Mouse (Mus musculus): Measurements from ENCODE around the gene Cadm2. TPM values are rescaled to one million over a fixed set of nuclear protein-coding genes. Genes with fewer than 3 reads are reported as not detected.

Cadm2 gene
- polyA plus RNA-seq, 1 experiment from 2014 or later, result 3.5 TPM

DNA sequence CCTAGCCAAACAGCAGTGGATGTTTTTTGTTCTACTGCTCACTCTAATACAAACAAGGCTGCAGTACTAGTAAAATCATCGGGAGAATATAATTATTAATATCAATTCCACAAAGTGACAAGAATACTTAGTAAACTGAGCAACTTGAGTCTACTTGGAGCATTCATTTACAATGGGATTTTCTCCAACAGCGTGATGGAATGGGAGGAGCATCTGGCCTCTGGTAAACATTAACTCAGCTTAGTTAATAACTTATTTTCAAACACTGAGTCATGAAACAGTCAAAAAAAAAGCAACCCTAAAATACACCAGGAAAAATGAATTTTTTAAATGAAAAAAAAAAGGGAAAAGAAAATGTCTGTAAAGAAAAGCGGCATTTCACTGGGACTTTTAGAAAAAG lies 12.2 kb downstream of the Cadm2 start:
- Histone ChIP-seq H3K4me2 (replicated peaks) (no peak overlapping the region), H3K4me1 (no peaks in the 10 kb centered on the region), H3K9ac (no peak overlapping the region), H3K27ac (no peak overlapping the region), H3K4me3 (no peak overlapping the region), H3K9me3 (no peaks in the 10 kb centered on the region), H3K36me3 (no peaks in the 10 kb centered on the region), H3K27me3 (no peaks in the 10 kb centered on the region)
- no peak for ATAC-seq (ENCODE audit: insufficient number of reproducible peaks, insufficient read depth, low FRiP score, low TSS enrichment)
- 75% methylated on average over 3 of the region's 3 CpGs for WGBS

DNA sequence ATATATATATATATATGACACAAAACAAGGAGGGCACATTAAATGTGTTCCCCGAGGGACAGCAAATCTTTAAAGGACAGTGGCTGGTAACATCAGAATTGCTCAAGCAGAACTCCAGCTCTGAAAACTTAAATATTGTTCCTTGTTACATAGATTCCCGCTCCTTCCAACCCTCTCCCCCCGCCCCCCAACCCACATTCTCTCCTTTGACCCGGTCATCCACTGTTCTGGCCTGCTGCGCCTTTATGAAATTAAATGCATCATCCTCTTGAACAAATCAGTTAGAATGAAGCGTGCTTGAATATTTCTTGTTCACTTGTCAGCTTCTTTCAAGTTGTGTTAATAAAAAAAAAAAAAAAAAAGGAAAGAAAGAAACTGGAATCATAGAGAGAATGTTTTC lies 15.0 kb downstream of the Cadm2 start:
- Histone ChIP-seq H3K27ac (no peak overlapping the region), H3K9me3 (no peaks in the 10 kb centered on the region), H3K9ac (no peak overlapping the region), H3K4me1 (no peaks in the 10 kb centered on the region), H3K4me2 (replicated peaks) (no peak overlapping the region), H3K4me3 (no peak overlapping the region), H3K27me3 (no peaks in the 10 kb centered on the region), H3K36me3 (no peaks in the 10 kb centered on the region)
- 73% methylated on average over 6 of the region's 6 CpGs for WGBS
- no peak for ATAC-seq (ENCODE audit: insufficient number of reproducible peaks, insufficient read depth, low FRiP score, low TSS enrichment)

DNA sequence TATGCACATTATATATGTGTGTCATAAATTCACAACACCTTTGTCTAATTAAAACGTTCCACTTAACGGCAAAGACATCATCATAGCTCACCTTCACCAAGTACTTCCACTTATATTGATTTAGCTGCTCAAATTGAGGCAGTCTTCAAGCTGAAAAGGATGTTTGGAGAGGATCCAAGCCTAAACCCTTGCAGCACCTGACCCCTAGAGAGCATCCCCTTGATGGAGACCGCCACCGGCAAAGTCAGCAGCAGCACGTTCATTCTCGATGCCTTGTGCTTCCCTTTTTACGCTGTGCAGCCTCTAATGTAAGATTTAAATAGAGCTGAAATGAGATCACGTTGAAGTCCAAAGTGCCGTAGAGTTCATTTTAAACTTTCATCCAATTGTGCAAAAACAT lies 20.7 kb downstream of the Cadm2 start:
- no peak for ATAC-seq (ENCODE audit: insufficient number of reproducible peaks, insufficient read depth, low FRiP score, low TSS enrichment)
- WGBS, result 82% methylated on average over 9 of the region's 9 CpGs
- no peaks in the 10 kb centered on the region for H3K27me3 ChIP-seq

DNA sequence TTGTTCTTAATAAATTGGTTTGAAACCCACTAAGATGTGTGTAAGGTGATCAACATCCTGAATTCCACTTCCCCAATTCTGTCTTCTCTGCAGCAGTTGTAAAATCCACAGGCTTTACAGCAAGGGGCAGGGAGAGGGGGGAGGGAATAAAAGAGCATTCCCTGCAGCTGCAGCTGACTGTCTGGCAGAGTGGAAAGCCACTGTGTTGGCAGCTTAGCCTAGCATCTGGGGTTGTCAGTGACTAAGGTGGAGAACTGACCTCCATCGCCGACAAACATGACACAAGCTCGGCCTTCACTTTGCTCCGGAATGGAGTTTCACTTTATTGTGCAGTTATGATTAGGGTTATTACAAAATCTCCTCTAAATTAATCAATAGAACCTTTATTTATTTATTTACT lies 21.9 kb downstream of the Cadm2 start:
- no peak overlapping the region for H3K9ac ChIP-seq
- no peaks in the 10 kb centered on the region for H3K4me1 ChIP-seq
- no peaks in the 10 kb centered on the region for H3K36me3 ChIP-seq
- H3K9me3 ChIP-seq, result no peaks in the 10 kb centered on the region
- WGBS, result 73% methylated on average over 4 of the region's 4 CpGs
- H3K4me3 ChIP-seq, result no peak overlapping the region
- ATAC-seq (ENCODE audit: insufficient number of reproducible peaks, insufficient read depth, low FRiP score, low TSS enrichment), result no peak
- H3K27me3 ChIP-seq, result no peaks in the 10 kb centered on the region
- H3K4me2 ChIP-seq (replicated peaks), result no peak overlapping the region
- no peak overlapping the region for H3K27ac ChIP-seq

More for the DNA sequence above, 20.7 kb downstream of the Cadm2 start:
- Histone ChIP-seq H3K4me3 (no peak overlapping the region), H3K36me3 (no peaks in the 10 kb centered on the region), H3K4me2 (replicated peaks) (no peak overlapping the region), H3K9me3 (no peaks in the 10 kb centered on the region), H3K4me1 (no peaks in the 10 kb centered on the region), H3K9ac (no peak overlapping the region), H3K27ac (no peak overlapping the region)

DNA sequence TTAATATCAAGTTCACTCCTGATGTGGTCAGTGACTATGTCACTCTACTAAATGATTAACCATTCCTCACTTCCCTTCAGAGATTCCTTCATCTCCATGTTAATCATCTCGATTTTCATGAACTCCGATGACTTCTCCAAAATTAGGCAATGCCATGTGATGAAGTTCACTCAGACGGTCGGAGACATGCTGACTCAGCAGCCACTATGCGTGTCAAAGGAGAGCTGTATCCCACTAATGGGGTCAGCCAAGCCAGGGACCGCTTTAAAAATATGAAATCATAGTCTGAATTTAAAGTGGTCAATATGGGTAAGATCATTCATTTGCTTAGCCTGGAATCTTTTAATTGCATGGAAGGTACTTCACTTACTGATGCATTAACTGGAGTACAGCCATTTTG lies 29.7 kb downstream of the Cadm2 start:
- ATAC-seq (ENCODE audit: insufficient number of reproducible peaks, insufficient read depth, low FRiP score, low TSS enrichment), result no peak
- Histone ChIP-seq H3K27ac (no peak overlapping the region), H3K9me3 (no peaks in the 10 kb centered on the region), H3K4me1 (no peaks in the 10 kb centered on the region), H3K9ac (no peak overlapping the region), H3K4me2 (replicated peaks) (no peak overlapping the region), H3K36me3 (no peaks in the 10 kb centered on the region), H3K27me3 (no peaks in the 10 kb centered on the region), H3K4me3 (no peak overlapping the region)
- 82% methylated on average over 6 of the region's 6 CpGs for WGBS

DNA sequence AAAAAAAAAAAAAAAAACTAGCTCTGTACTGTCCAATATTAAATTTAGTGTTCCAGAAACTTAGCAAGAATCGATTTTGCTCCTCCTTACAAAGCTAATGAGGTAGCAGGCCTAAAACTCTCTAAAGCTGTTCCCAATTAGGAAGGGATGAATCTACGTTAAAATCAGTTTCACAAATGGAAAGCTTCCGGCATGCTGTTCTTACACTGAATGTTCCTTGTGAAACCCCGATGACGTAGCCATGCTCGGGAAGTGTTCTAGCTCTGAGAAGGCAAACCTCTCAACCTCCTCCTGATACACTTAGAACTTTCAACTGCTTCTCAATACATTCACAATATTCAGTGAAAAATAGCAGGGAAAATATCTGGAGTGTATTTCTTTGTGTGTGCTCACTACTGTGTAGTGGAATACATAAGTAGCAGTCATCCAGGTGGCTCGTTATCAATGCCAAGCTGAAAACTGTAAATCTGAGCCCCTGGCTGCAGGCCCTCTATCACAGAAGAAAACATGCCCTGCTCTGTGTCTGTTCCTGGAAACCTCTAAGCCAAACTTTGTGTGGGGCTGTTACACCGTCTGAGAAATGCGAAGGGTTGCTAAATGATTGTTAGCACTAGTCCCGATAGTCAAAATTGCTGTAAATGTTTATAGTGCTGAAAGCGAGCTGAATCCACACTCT lies 41.7 kb downstream of the Cadm2 start:
- Histone ChIP-seq H3K9me3 (no peaks in the 10 kb centered on the region), H3K36me3 (no peaks in the 10 kb centered on the region), H3K4me2 (replicated peaks) (no peak overlapping the region), H3K4me3 (no peak overlapping the region), H3K4me1 (no peaks in the 10 kb centered on the region), H3K9ac (no peak overlapping the region), H3K27ac (no peak overlapping the region), H3K27me3 (no peaks in the 10 kb centered on the region)
- WGBS, result 55% methylated on average over 11 of the region's 11 CpGs
- ATAC-seq (ENCODE audit: insufficient number of reproducible peaks, insufficient read depth, low FRiP score, low TSS enrichment), result no peak

DNA sequence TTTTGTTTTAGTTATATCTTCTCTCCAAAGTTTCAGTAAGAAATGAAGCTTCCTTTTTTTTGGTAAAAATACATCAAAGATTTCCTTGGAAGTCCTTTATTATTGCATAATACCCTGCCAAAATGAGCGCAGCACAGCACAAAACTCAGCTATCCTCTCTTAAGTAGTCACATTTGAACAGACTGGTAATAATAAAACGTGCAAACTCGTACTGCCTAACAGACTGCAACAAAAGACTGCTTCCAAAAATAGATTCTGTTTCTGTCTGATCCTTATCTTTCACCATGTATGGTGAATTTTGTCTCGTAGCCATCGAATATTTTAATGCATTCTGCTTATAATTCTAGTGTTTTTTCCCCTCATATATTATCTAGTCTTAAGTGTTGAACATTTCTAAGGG lies 45.2 kb downstream of the Cadm2 start:
- 74% methylated on average over 5 of the region's 5 CpGs for WGBS
- H3K27ac ChIP-seq, result no peak overlapping the region
- no peaks in the 10 kb centered on the region for H3K27me3 ChIP-seq
- H3K4me1 ChIP-seq, result no peaks in the 10 kb centered on the region
- H3K9me3 ChIP-seq, result no peaks in the 10 kb centered on the region
- no peak overlapping the region for H3K4me2 ChIP-seq (replicated peaks)
- ATAC-seq (ENCODE audit: insufficient number of reproducible peaks, insufficient read depth, low FRiP score, low TSS enrichment), result no peak
- H3K36me3 ChIP-seq, result no peaks in the 10 kb centered on the region
- H3K4me3 ChIP-seq, result no peak overlapping the region
- no peak overlapping the region for H3K9ac ChIP-seq

DNA sequence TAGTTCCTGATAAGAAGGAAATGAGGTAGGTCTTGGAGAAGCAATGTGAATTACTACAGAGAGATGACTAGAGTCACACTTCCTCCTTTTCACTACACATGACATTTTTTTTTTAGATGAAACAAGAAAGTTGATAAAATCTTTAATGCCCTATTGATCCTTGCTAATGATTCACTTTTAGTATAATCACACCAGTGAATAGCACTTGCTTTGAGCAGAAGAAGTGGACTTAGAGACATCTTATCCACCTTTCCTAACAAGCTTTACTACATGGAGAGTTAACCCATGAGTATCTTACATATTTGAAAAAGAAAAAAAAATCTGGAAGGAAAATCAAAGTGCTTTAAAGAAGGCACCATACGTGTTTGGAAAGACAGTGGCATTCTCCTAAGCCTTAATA lies 93.7 kb downstream of the Cadm2 start:
- Histone ChIP-seq H3K9me3 (no peaks in the 10 kb centered on the region), H3K4me1 (no peaks in the 10 kb centered on the region), H3K9ac (no peak overlapping the region), H3K36me3 (no peaks in the 10 kb centered on the region), H3K27ac (no peak overlapping the region), H3K4me3 (no peak overlapping the region), H3K4me2 (replicated peaks) (no peak overlapping the region), H3K27me3 (no peaks in the 10 kb centered on the region)
- no peak for ATAC-seq (ENCODE audit: insufficient number of reproducible peaks, insufficient read depth, low FRiP score, low TSS enrichment)
- 81% methylated on average over 1 of the region's 1 CpGs for WGBS

DNA sequence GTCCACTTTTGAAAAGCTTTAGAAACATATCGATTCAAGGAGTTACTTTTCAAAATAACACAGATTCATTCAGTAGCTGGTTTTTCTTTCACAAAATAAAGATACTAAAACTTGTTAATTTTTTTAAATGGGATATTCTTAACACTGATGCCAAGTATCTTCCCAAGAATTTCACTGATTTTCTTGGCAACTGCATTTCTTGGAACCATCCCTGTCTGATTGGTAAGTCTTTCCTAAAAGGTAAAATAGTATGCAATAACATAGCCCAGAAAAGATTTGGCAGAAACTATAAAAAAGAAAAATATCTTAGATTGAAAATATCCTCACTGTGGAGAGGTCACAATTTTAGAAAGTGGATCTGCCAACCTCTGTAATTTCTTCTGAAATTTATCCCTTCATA lies 95.8 kb downstream of the Cadm2 start:
- no peak overlapping the region for H3K4me3 ChIP-seq
- no peak overlapping the region for H3K4me2 ChIP-seq (replicated peaks)
- H3K36me3 ChIP-seq, result no peaks in the 10 kb centered on the region
- no peak overlapping the region for H3K27ac ChIP-seq
- no peaks in the 10 kb centered on the region for H3K27me3 ChIP-seq
- H3K9ac ChIP-seq, result no peak overlapping the region
- H3K4me1 ChIP-seq, result no peaks in the 10 kb centered on the region
- ATAC-seq (ENCODE audit: insufficient number of reproducible peaks, insufficient read depth, low FRiP score, low TSS enrichment), result no peak
- 0 out of 2 replicates have a peak, but pooled peaks cover 4% of the 10 kb centered on the region for H3K9me3 ChIP-seq
- 67% methylated on average over 1 of the region's 1 CpGs for WGBS

DNA sequence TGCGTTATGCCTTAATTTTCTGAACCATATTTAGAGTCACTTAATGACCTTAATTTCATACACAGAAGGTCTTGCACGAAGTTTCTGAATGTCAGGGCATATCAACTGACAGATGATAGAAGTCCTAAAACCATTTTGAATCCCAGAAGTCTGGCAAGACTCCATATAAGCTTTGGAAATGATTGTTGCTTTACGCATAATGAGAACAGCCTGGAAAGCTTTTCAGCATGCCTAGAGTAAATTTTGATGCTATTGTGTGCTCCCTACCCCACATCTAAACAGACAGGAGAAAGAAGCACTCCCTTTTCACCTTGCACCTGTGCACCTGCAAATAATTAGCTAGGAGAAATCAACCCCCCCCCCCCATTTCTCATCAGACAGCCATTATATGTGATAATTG lies 102.4 kb downstream of the Cadm2 start:
- H3K9ac ChIP-seq, result no peak overlapping the region
- 62% methylated on average over 3 of the region's 3 CpGs for WGBS
- H3K27ac ChIP-seq, result no peak overlapping the region
- no peaks in the 10 kb centered on the region for H3K4me1 ChIP-seq
- 0 out of 2 replicates have a peak, but pooled peaks cover 4% of the 10 kb centered on the region for H3K9me3 ChIP-seq
- no peak overlapping the region for H3K4me3 ChIP-seq
- no peak overlapping the region for H3K4me2 ChIP-seq (replicated peaks)
- H3K36me3 ChIP-seq, result no peaks in the 10 kb centered on the region
- ATAC-seq (ENCODE audit: insufficient number of reproducible peaks, insufficient read depth, low FRiP score, low TSS enrichment), result no peak
- no peaks in the 10 kb centered on the region for H3K27me3 ChIP-seq

DNA sequence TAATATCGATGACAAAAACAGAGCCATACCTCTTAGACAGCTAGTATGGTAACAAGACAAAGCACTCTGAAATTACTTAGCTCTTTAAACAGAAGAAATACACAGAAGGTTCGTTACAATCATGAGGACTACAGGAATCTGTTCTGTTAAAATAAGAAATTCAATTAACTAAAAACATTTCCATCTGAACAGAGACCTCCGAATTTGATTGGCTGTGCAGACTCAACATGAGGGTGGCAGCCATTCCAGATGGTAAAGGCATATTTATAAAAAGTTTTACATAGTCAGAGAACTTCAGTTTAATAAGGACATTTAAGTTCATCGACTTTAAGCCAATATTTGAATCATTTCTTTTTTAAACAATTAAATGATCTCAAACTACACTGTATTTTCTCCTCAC lies 105.2 kb downstream of the Cadm2 start:
- Histone ChIP-seq H3K9me3 (no peaks in the 10 kb centered on the region), H3K4me3 (no peak overlapping the region), H3K4me2 (replicated peaks) (no peak overlapping the region), H3K9ac (no peak overlapping the region), H3K27me3 (no peaks in the 10 kb centered on the region), H3K27ac (no peak overlapping the region), H3K4me1 (no peaks in the 10 kb centered on the region), H3K36me3 (no peaks in the 10 kb centered on the region)
- 79% methylated on average over 4 of the region's 4 CpGs for whole genome bisulfite sequencing
- ATAC-seq (ENCODE audit: insufficient number of reproducible peaks, insufficient read depth, low FRiP score, low TSS enrichment), result no peak

DNA sequence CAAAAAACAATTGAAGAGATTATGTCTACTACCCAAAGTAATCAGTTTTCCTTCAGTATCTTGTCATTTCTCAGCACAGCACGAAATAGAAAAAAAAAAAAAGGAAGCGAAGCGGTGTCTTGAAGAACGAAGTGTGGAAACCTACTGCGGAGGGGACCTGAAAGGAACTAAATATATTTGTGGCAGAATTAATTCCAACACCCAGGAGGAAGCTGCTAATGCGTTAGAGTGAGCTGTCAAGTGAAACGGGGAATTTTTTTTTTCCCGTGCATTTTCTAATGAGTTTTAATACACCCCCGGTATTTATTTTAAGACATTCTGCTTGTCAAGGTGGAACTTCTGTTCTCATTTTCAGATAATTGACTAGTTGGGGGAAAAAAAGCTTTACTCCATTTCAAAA lies 111.6 kb downstream of the Cadm2 start:
- H3K36me3 ChIP-seq, result no peaks in the 10 kb centered on the region
- H3K4me2 ChIP-seq (replicated peaks), result no peak overlapping the region
- 81% methylated on average over 9 of the region's 9 CpGs for WGBS
- H3K4me1 ChIP-seq, result no peaks in the 10 kb centered on the region
- H3K9ac ChIP-seq, result no peak overlapping the region
- H3K9me3 ChIP-seq, result no peaks in the 10 kb centered on the region
- H3K4me3 ChIP-seq, result no peak overlapping the region
- H3K27me3 ChIP-seq, result no peaks in the 10 kb centered on the region
- H3K27ac ChIP-seq, result no peak overlapping the region
- ATAC-seq (ENCODE audit: insufficient number of reproducible peaks, insufficient read depth, low FRiP score, low TSS enrichment), result no peak

DNA sequence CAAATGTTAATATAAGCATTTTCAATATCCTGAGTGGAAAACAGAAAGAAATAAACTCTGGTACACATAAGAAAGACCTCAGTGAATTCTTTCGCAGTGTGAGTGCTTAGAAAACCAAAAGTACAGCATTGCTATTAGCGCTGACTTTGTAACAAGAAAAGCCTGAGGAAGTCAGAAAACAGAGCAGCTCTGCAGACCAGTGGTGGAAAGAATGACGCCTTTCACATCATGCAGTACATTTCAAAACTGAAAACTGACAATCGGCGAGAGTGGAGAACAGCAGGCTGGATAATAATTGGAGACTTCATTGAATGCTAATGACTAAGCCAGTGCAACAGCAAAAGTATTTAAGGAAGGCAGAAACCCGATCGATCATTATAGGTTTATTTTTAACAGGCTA lies 138.2 kb downstream of the Cadm2 start:
- no peak overlapping the region for H3K4me3 ChIP-seq
- no peak for ATAC-seq (ENCODE audit: insufficient number of reproducible peaks, insufficient read depth, low FRiP score, low TSS enrichment)
- 63% methylated on average over 7 of the region's 7 CpGs for WGBS
- no peak overlapping the region for H3K27ac ChIP-seq
- H3K9me3 ChIP-seq, result no peaks in the 10 kb centered on the region
- no peaks in the 10 kb centered on the region for H3K27me3 ChIP-seq
- H3K4me2 ChIP-seq (replicated peaks), result no peak overlapping the region
- H3K4me1 ChIP-seq, result no peaks in the 10 kb centered on the region
- H3K9ac ChIP-seq, result no peak overlapping the region
- no peaks in the 10 kb centered on the region for H3K36me3 ChIP-seq

Measured in embryonic facial prominence, embryonic 12.5 days (tissue).